Mouse (Mus musculus) liver, embryonic 18 days (tissue): Measurements from ENCODE around the gene Lyg1. TPM values are rescaled to one million over a fixed set of nuclear protein-coding genes. Genes with fewer than 3 reads are reported as not detected.

Source experiments
- polyA plus RNA-seq: library from polyadenylated mRNA; depleted of rRNA; stranded (reverse); fragments of >200 nt; gene quantifications from 2 replicates; pipeline ENCODE4 v1.2.3, GENCODE M21; 2012; rRNA removed

Lyg1 gene
- polyA plus RNA-seq, result not detected in 2 replicates

DNA sequence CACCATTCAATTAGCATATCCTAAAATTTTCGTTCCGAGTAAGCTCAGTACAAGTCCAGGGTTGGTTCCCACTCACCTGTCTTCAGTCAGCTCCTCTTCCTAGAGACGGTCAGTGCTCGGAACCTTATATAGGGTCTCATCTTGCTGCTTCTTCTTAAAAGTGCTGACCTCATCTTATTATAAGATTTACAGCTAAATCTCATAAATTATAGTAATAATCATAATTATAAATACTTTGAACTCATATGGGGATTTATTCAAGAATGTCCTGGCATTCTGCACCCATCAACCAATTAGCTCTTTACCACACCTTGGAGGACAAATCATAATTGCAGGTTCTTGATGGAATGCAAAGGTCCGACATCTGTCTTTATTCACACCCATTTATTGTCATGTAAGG lies at the start of gene Lyg1:
Gene Lyg1 (minus strand): TSS at position 101 of the 400 bp plus-strand sequence.

DNA sequence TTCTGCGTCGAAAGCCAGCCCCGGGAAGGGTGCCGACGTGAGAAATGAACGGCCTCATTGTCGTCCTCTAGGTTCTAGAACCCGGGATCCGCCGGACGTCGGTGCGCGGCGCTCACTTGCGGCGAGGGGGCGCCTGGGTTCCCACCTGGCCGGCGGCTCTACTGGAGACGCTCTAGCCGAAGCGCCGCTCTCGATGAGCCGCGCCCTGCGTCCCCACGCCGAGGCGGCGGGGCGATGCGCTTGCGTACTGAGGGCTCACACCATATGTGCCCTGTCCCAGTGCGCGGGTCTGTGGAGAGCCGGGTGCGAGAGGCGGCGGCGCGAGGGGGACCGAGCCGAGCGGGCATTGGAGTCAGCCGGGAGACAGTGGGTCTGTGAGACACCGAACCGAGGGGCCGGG lies 40.3 kb upstream of the Lyg1 start, which contains the start of the genes Txndc9 and Eif5b:
Gene Txndc9 (minus strand): TSS at position 27 of the 400 bp plus-strand sequence.
Gene Eif5b (plus strand): TSS at position 144 of the 400 bp plus-strand sequence.

DNA sequence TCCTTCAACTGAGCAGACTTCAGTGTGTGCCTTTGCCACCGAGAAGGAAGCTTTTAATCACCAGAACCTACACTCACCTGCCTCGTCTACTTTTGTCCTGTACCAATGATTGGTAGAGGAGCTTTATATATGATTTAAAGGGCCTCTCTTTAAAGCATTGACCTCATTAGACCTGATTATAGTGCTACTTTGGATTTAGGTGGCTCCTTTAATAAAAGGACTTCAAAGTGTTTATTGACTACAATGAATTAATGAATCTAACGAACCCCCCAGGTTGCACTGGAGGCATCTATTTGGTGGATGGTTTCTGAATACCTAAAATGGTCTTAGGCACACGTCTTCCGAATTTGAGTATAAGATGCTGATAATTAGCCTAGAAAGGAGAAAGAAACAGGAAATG lies 41.2 kb downstream of the Lyg1 start, which contains the start of gene Lyg2:
Gene Lyg2 (minus strand): TSS at position 101 of the 400 bp plus-strand sequence.

Other genes starting within 250 kb of the Lyg1 start
- gene 2010300C02Rik, start 237.7 kb downstream of the Lyg1 start, polyA plus RNA-seq, result 0.35 and 0.46 TPM in 2 replicates
- gene Tsga10, start 91.3 kb downstream of the Lyg1 start, polyA plus RNA-seq, result 0.87 and 0.99 TPM in 2 replicates
- 4.2 and 4.4 TPM in 2 replicates for gene Lipt1, start 86.0 kb downstream of the Lyg1 start, polyA plus RNA-seq
- gene Mitd1, start 67.3 kb downstream of the Lyg1 start, polyA plus RNA-seq, result 18.1 and 20.0 TPM in 2 replicates
- gene Mrpl30, start 67.3 kb downstream of the Lyg1 start, polyA plus RNA-seq, result 73.8 and 74.9 TPM in 2 replicates
- gene Lyg2, start 41.3 kb downstream of the Lyg1 start, polyA plus RNA-seq, result not detected in 2 replicates
- gene Txndc9, start 40.1 kb upstream of the Lyg1 start, polyA plus RNA-seq, result 20.1 and 22.3 TPM in 2 replicates
- 14.5 and 14.7 TPM in 2 replicates for gene Eif5b, start 40.3 kb upstream of the Lyg1 start, polyA plus RNA-seq
- 11.7 and 12.9 TPM in 2 replicates for gene Rev1, start 172.0 kb upstream of the Lyg1 start, polyA plus RNA-seq